Mouse (Mus musculus): Measurements from ENCODE around the gene Olfr1333.
"Not testable (repeated sequence)": the region's sequence is repeated elsewhere in the genome, so short reads cannot be mapped to it uniquely, and the experiment has no call there.

Gene Olfr1333

GRCm38 (mm10) chr4:118836179-118836578, at the start of gene Olfr1333:
Gene Olfr1333 (minus strand): TSS chr4:118836279.
- DNase-seq (ENCODE audit: low spot score in 2 of 2) = no peak

GRCm38 (mm10) chr4:118867566-118867965, 31.5 kb upstream of the Olfr1333 start:
- DNase-seq (ENCODE audit: low spot score in 2 of 2) = peak in 1 of 2 experiments; percentile 1

- DNase-seq (ENCODE audit: low spot score in 2 of 2) = no peak
These were observed 28.3 kb upstream of the Olfr1333 start, which contains the start of gene Olfr1331 for GRCm38 (mm10) chr4:118864349-118864748. Gene Olfr1331 (plus strand): TSS chr4:118864649.

GRCm38 (mm10) chr4:118862704-118863103, 26.6 kb upstream of the Olfr1333 start:
- DNase-seq (ENCODE audit: low spot score in 2 of 2) = peak in 1 of 2 experiments; percentile 2

- DNase-seq (ENCODE audit: low spot score in 2 of 2) = no peak
These were observed 25.7 kb upstream of the Olfr1333 start for GRCm38 (mm10) chr4:118861791-118862190.

- DNase-seq (ENCODE audit: low spot score in 2 of 2) = no peak
These were observed 17.2 kb downstream of the Olfr1333 start for GRCm38 (mm10) chr4:118818921-118819320.

- no peak for DNase-seq (ENCODE audit: low spot score in 2 of 2)
These were observed 26.2 kb downstream of the Olfr1333 start, which contains the start of gene Olfr1335 for GRCm38 (mm10) chr4:118809844-118810243. Gene Olfr1335 (minus strand): TSS chr4:118809944.

GRCm38 (mm10) chr4:118792796-118793195, 43.3 kb downstream of the Olfr1333 start:
- not testable (repeated sequence) for DNase-seq (ENCODE audit: low spot score in 2 of 2)

GRCm38 (mm10) chr4:118782486-118782885, 53.6 kb downstream of the Olfr1333 start, which contains the start of gene Olfr1337:
Gene Olfr1337 (minus strand): TSS chr4:118782586.
- no peak for DNase-seq (ENCODE audit: low spot score in 2 of 2)
